Mouse (Mus musculus): ENCODE measurements around the gene Fam126a. TPM values are rescaled to one million over a fixed set of nuclear protein-coding genes. Genes with fewer than 3 reads are reported as not detected.

Fam126a gene
- 5.2 and 6.8 TPM in 2 replicates for polyA plus RNA-seq (2012; ENCODE audit: insufficient read depth, insufficient read length, missing spikeins)

DNA sequence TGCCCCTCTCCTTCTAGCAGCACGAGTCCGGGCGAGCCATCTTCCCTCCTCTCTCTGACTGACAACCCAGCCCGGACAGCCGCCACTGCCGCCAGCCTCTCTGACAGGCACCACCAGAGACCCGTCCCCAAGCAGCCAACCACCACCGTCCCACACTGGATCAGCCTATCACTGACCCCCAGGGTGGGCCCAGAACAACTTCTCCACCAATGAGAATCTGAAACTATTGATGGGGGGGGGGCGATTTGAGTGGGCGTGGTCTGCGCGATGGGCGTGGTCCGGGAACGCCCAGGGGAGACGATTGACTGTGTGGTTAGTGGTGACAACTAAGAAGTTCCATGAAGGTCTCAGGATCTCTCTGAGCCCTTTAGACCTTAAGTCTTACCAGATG lies at the start of gene Fam126a:
TSS of gene Fam126a (minus strand) at position 112 of the 391 bp plus-strand sequence.
- Histone ChIP-seq H3K4me3 (ENCODE audit: insufficient read depth, low read depth, low read length) (peak within 1 kb of the TSS; percentile 87), H3K27ac (replicated peaks; ENCODE audit: low read depth, low read length) (peak within 1 kb of the TSS; percentile 54), H3K4me1 (ENCODE audit: control insufficient read depth, insufficient read depth, insufficient read length, low read length) (peaks cover 12% of the 10 kb centered on the region)

DNA sequence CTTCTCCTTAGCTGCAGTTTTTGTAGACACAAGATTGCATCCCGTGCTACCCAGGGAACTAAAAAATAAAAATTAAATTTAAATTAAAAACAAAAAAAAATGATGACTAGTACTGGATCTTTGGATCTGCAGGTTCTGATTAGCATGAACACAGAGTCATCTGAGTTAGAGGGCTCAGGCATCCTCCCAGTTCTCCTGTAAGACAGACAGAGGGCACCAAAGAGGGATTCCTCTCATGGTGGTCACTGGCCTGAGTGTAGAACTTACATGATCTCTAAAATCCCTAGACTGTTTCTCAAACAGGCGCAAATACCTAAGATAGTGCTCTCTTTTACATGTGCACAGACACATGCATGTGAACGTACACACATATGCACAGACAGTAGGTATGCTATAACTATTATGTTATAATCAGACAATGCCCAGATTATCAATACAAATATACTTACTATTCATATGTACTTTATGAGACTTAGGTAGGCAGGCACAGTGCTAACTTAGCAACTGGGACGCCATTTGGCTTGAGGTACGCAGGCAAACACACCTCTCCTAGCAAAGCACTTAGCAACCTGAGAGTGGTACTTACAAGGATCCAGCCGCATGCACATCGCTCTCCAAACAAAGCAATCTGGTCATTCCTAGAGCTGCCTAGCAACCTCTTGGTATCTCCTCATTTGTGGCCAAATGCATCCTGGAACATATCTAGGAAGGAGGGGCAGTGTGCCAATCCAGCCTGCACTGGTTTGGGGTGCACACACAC lies 48.1 kb upstream of the Fam126a start:
- Histone ChIP-seq H3K4me3 (ENCODE audit: insufficient read depth, low read depth, low read length) (no peak overlapping the region), H3K4me1 (ENCODE audit: control insufficient read depth, insufficient read depth, insufficient read length, low read length) (peaks cover 5% of the 10 kb centered on the region; the same call in 1 of the 2 replicates), H3K27ac (replicated peaks; ENCODE audit: low read depth, low read length) (no peak overlapping the region)

DNA sequence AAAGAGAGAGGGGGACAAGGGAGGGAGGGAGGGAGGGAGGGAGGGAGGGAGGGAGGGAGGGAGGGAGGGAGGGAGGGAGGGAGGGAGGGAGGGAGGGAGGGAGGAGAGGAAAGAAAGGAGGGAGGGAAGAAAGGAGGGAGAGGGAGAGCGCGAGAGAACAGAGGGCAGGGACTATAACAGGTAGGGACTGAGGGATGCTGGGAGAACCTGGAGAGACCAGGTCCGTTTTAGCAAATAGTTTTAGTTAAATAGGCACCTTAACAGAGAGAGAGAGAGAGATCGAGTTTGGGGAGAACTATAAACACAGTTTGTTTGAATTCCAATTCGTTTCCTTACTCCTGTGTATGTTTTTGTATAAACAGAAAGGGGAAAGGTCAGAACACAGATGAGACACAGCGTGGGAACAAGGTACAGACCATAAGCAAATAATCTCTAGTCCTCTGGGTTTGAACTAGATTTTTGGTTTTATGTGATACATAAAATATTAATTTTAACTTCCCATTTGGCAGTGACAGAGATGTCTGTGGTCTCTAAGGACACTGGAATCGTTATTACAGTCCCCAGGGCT lies 47.3 kb upstream of the Fam126a start:
- H3K27ac ChIP-seq (replicated peaks; ENCODE audit: low read depth, low read length) = no peak overlapping the region
- peaks cover 5% of the 10 kb centered on the region; the same call in 1 of the 2 replicates for H3K4me1 ChIP-seq (ENCODE audit: control insufficient read depth, insufficient read depth, insufficient read length, low read length)
- H3K4me3 ChIP-seq (ENCODE audit: insufficient read depth, low read depth, low read length) = peak overlapping the region; percentile 53

DNA sequence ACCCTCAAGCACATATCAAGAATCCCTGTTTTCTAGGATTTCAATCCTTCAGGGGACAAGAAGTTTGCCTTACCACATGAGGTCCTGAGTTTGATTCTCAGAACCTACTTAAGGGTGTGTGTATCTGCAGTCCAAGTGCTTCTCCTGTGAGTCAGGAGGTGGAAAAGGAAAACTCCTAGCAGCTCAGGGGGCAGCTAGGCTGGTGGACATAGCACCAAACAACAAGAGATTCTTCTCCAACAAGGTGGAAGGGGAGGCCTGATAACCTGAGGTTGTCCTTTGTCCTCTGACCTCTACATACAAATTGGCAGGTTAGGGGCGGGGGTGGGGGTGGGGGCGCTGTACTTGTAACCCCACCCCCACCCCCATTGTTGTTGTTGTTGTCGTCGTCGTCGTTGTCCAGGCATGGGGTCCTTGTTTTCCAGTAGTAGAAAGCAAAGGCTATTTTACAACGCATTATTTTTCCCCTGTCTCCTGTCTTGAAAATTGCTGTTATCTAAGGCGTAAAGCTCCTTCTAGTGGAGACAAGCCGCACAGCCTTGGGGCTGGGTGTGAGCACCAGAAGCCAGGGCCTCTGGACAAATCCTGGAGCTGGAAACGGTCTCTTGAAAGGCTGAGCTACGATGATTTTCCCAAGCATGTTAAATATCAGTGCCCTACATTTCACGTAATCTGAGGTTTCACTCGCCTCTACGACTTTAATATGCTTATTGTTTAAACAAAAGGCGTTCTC lies 46.7 kb upstream of the Fam126a start:
- H3K4me3 ChIP-seq (ENCODE audit: insufficient read depth, low read depth, low read length) = peak overlapping the region; percentile 53
- no peak overlapping the region; the same call in 1 of the 2 replicates for H3K27ac ChIP-seq (replicated peaks; ENCODE audit: low read depth, low read length)
- H3K4me1 ChIP-seq (ENCODE audit: control insufficient read depth, insufficient read depth, insufficient read length, low read length) = peaks cover 5% of the 10 kb centered on the region; the same call in 1 of the 2 replicates

DNA sequence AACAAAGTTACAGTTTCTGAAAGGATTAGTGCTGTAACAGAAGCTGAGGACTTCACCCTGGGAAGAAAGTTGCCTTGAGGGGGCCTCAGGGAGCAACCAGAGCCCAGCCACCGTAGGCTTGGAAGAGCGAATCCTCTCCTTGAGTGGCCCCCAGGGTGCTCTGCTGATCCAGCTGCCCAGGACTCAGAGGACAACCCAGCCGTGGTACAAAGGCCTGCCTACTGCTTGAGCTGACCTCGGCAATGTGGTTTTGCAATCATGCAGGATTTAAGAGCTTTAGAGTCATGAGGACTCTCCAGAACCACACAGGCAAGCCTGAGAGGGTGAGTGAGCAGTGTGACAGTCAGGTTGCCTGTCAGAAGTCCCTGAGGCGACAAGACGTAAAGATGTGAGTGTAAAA lies 41.5 kb upstream of the Fam126a start:
- Histone ChIP-seq H3K27ac (replicated peaks; ENCODE audit: low read depth, low read length) (no peak overlapping the region), H3K4me1 (ENCODE audit: control insufficient read depth, insufficient read depth, insufficient read length, low read length) (peaks cover 6% of the 10 kb centered on the region), H3K4me3 (ENCODE audit: insufficient read depth, low read depth, low read length) (no peak overlapping the region)

DNA sequence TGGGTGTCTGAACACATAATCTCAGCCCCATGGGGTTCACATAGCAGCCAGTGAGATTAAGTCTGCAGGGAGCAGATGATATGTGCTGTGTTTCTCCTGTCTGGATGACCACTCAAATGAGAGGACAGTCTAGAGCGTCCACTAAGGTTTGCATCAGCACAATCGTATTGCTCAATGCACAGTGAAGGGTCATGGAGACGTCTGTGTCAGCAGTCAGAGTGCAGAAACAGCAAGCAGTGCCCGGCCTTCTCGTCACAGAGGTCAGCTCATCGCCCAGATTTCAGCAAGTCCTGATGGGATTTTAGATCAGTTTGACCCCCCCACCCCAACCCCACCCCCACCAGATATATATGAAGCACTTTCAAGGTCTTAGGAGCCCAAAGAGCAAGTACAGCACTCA lies 38.5 kb upstream of the Fam126a start:
- no peak overlapping the region; the same call in 1 of the 2 replicates for H3K27ac ChIP-seq (replicated peaks; ENCODE audit: low read depth, low read length)
- H3K4me1 ChIP-seq (ENCODE audit: control insufficient read depth, insufficient read depth, insufficient read length, low read length) = peaks cover 2% of the 10 kb centered on the region; the same call in 1 of the 2 replicates
- H3K4me3 ChIP-seq (ENCODE audit: insufficient read depth, low read depth, low read length) = no peak overlapping the region

DNA sequence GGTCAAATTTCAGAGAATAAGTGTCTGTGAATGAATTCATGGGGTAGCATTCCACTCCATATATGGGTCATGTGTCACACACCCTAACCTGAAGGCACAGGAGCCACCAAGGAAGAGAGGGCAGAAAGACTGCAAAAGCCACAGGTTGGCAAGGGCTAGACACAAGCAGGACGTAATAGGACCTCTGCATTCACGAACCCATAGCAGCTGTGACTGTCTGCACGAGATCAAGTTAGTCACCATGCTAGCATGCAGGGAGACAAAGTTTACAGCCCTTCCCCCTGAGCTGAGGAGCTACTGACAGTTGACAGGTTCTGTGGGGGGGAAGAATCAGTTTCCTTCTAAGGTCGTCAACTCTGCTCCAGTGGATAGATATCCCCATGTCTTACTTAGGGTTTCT lies 33.1 kb upstream of the Fam126a start:
- Histone ChIP-seq H3K4me3 (ENCODE audit: insufficient read depth, low read depth, low read length) (no peak overlapping the region), H3K27ac (replicated peaks; ENCODE audit: low read depth, low read length) (no peak overlapping the region), H3K4me1 (ENCODE audit: control insufficient read depth, insufficient read depth, insufficient read length, low read length) (peaks cover 2% of the 10 kb centered on the region; the same call in 1 of the 2 replicates)

DNA sequence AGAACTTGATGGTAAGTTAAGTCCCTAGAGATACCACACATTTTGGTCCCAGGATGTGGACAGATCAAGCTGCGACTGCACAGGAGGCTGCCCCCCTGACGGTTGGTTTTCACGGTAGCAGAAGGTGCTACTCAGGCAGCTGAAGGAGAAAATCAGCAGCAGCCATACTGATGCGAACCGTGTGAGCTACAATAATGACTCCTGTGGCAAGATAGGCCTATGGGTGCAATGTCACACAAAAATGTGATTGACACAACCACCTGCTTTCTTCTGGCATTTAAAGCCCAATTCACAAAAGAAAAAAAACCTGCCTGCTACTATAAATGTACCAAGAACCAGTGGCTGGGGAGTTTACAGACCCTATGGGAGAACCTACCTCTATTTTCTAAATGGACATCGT lies 32.5 kb upstream of the Fam126a start:
- Histone ChIP-seq H3K4me3 (ENCODE audit: insufficient read depth, low read depth, low read length) (no peak overlapping the region), H3K27ac (replicated peaks; ENCODE audit: low read depth, low read length) (no peak overlapping the region), H3K4me1 (ENCODE audit: control insufficient read depth, insufficient read depth, insufficient read length, low read length) (peaks cover 2% of the 10 kb centered on the region; the same call in 1 of the 2 replicates)

DNA sequence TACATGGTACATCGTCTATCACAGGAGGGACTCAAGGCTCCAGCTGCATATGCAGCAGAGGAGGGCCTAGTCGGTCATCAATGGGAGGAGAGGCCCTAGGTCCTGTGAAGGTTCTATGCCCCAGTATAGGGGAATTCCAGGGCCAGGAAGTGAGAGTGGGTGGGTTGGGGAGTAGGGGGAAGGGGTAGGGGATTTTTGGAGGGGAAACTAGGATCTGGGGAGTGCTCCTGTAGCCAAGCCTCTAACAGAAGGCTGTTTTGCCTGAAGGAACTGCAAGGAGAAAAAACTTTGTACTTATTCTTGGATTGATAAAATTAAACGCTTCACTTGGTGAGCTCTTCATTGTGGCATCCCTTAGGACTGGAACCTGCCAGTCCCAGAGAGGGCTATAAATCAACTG lies 30.5 kb upstream of the Fam126a start:
- no peak overlapping the region for H3K4me3 ChIP-seq (ENCODE audit: insufficient read depth, low read depth, low read length)
- H3K4me1 ChIP-seq (ENCODE audit: control insufficient read depth, insufficient read depth, insufficient read length, low read length) = no peaks in the 10 kb centered on the region
- no peak overlapping the region for H3K27ac ChIP-seq (replicated peaks; ENCODE audit: low read depth, low read length)

DNA sequence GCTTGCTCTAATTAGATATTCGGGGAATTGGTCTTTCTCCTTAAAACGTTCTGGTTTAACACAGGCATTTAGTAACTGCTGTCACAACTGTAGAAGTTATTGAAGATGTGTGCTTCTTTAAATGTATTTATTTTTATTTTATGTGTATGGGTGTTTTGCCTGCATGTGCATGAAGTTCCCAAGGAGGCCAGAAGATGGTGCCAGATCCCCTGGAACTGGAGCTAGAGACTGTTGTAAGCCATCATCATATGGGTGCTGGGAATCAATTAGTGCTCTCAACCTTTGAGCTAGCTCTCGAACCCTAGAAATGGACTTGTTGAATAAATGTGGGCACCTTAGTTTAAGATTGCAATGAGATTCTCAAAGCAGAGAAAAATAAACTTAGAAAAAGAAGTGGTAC lies 27.1 kb upstream of the Fam126a start:
- Histone ChIP-seq H3K27ac (replicated peaks; ENCODE audit: low read depth, low read length) (no peak overlapping the region), H3K4me3 (ENCODE audit: insufficient read depth, low read depth, low read length) (no peak overlapping the region), H3K4me1 (ENCODE audit: control insufficient read depth, insufficient read depth, insufficient read length, low read length) (peaks cover 3% of the 10 kb centered on the region; the same call in 1 of the 2 replicates)

DNA sequence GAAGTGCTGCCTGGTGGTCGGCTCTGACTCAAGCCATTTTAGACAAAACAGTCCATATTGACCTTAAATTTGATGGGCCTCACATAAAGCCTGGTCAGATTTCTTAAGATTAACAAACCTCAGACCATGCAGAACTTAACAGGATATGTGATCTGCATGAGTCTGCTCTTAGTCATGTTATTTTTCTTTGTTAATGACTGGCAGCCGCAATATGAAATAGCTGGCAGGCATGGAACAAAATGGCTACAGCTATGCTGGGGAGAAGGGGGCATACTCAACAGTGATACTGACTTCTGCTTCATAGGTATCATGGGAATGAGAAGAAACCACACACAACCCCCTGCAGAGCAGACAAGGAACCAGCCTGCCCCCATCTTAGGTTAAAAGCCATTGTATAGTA lies 26.4 kb upstream of the Fam126a start:
- no peak overlapping the region for H3K27ac ChIP-seq (replicated peaks; ENCODE audit: low read depth, low read length)

DNA sequence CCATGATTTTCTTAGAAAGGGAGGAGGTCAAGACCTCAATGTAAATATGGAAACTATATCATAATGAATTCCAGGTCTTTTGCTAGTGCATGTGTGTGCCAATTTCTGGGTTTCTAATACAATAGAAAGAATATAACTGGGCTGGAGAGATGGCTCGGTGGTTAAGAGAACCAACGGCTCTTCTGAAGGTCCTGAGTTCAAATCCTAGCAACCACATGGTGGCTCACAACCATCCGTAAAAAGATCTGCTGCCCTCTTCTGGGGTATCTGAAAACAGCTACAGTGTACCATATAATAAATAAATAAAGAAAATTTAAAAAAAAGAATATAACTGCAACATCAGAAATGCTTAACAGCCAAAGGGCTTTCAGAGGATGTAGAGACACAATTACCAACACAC lies 23.9 kb upstream of the Fam126a start:
- Histone ChIP-seq H3K4me1 (ENCODE audit: control insufficient read depth, insufficient read depth, insufficient read length, low read length) (peaks cover 3% of the 10 kb centered on the region; the same call in 1 of the 2 replicates), H3K4me3 (ENCODE audit: insufficient read depth, low read depth, low read length) (no peak overlapping the region), H3K27ac (replicated peaks; ENCODE audit: low read depth, low read length) (no peak overlapping the region)

More for the DNA sequence above, 26.4 kb upstream of the Fam126a start:
- peaks cover 3% of the 10 kb centered on the region; the same call in 1 of the 2 replicates for H3K4me1 ChIP-seq (ENCODE audit: control insufficient read depth, insufficient read depth, insufficient read length, low read length)
- H3K4me3 ChIP-seq (ENCODE audit: insufficient read depth, low read depth, low read length) = no peak overlapping the region

DNA sequence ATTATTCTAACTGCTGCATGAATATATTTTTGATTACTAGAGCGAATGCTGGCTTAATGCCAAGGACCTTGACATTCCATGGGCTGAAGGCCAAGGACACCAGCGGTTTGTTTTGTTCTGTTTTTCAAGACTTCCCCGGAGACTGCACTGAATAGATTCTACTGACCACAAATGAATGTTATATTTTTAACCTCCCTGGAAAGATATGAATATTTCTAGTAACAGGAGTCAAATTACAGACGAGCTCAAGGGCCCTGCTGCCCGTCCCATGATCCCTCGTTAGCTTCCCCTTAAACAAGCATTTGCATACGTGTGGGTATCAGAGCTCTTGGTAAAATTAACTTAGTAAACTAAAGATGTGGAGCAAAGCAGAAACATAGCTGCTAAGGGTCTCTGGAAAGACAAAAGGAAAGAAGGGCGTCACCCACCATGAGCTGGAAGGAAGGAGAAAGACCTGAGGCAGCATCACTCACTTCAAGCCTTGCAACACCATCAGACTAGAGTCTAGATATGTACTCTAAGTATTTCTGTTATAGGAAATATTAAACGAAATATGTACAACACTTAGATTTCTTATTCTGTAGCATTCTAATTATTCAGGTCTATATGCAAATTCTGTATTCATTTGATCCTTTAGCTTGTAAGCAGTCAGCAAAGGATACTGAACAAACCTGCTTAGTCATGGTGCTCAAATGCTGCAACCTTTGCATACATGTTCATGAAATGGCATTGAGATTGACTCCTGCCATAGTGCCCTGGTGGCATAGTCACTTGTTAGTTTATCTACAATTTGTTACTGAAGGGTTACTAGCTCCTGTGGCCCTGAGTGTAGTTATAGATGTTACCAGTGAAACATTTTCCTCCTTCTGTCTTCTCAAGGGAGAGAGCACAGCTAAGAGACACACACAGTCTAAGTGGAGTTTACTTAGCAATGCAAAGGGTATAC lies 23.0 kb upstream of the Fam126a start:
- Histone ChIP-seq H3K4me3 (ENCODE audit: insufficient read depth, low read depth, low read length) (no peak overlapping the region), H3K4me1 (ENCODE audit: control insufficient read depth, insufficient read depth, insufficient read length, low read length) (peaks cover 3% of the 10 kb centered on the region; the same call in 1 of the 2 replicates), H3K27ac (replicated peaks; ENCODE audit: low read depth, low read length) (no peak overlapping the region)
